Mouse (Mus musculus) embryonic facial prominence, embryonic 11.5 days (tissue): Measurements from ENCODE around the gene Skor1. TPM values are rescaled to one million over a fixed set of nuclear protein-coding genes. Genes with fewer than 3 reads are reported as not detected.

Experiments
- ATAC-seq: fragments of 200-750 bp; cut with Nextera tagmentation; replicated peaks from 2 replicates; pipeline ENCODE4 v1.8.0; 2017; ENCODE audit warnings: low read depth; ENCODE audit not compliant: insufficient number of reproducible peaks, low FRiP score, low TSS enrichment
- DNase-seq: peaks from one replicate; pipeline ENCODE4 v3.0.0-alpha.2; 2015; ENCODE audit warnings: low spot score
- H3K27ac ChIP-seq: fragments of 300-500 bp; sonication (generic); replicated peaks from 2 replicates; pipeline ENCODE4 v1.5.1; 2014; ENCODE audit warnings: mild to moderate bottlenecking, low read depth, low read length, control low read depth
- H3K27me3 ChIP-seq: fragments of 300-500 bp; sonication (generic); 2 replicates; pipeline ENCODE4 v1.6.1; 2014; ENCODE audit warnings: mild to moderate bottlenecking, low read length, moderate library complexity, mixed read lengths; ENCODE audit not compliant: control insufficient read depth, insufficient read depth
- H3K36me3 ChIP-seq: fragments of 300-500 bp; sonication (generic); replicated peaks from 2 replicates; pipeline ENCODE4 v1.6.1; 2014; ENCODE audit warnings: low read depth, mild to moderate bottlenecking, low read length, moderate library complexity, mixed read lengths; ENCODE audit not compliant: control insufficient read depth, insufficient read depth
- H3K4me1 ChIP-seq: fragments of 300-500 bp; sonication (generic); 2 replicates; pipeline ENCODE4 v1.6.1; 2014; ENCODE audit warnings: low read length, mixed read lengths; ENCODE audit not compliant: control insufficient read depth, insufficient read depth
- H3K4me2 ChIP-seq: fragments of 300-500 bp; sonication (generic); 2 replicates; pipeline ENCODE4 v1.6.1; 2014; ENCODE audit warnings: low read depth, mild to moderate bottlenecking, control low read depth, low read length, moderate library complexity
- H3K4me3 ChIP-seq: fragments of 300-500 bp; sonication (generic); 2 replicates; pipeline ENCODE4 v1.5.1; 2014; ENCODE audit warnings: low read depth, low read length, control low read depth
- H3K9ac ChIP-seq: fragments of 300-500 bp; sonication (generic); replicated peaks from 2 replicates; pipeline ENCODE4 v1.6.1; 2014; ENCODE audit warnings: mild to moderate bottlenecking, control low read depth, low read length
- H3K9me3 ChIP-seq: fragments of 300-500 bp; sonication (generic); replicated peaks from 2 replicates; pipeline ENCODE4 v1.6.1; 2016; ENCODE audit warnings: mild to moderate bottlenecking, low read length, inconsistent platforms, mixed read lengths; ENCODE audit not compliant: control insufficient read depth
- WGBS: fragments of 180-500 bp; shearing (Covaris S2); extraction: QIAGEN DNeasy Blood & Tissue Kit; methylation state at CpG from one replicate; pipeline ENCODE4 v1.1.7; 2014; 5-methylcytosine and 5-hydroxymethylcytosine counted together
- polyA plus RNA-seq: library from polyadenylated mRNA; unstranded; fragments of >200 nt; fragmentation: Nextera tagmentation; extraction: Ambion mirVana; gene quantifications from 2 replicates; pipeline ENCODE4 v1.2.1, GENCODE M21; 2014

The Skor1 gene
- polyA plus RNA-seq, 1 experiment from 2014 or later = 0.17 TPM

DNA sequence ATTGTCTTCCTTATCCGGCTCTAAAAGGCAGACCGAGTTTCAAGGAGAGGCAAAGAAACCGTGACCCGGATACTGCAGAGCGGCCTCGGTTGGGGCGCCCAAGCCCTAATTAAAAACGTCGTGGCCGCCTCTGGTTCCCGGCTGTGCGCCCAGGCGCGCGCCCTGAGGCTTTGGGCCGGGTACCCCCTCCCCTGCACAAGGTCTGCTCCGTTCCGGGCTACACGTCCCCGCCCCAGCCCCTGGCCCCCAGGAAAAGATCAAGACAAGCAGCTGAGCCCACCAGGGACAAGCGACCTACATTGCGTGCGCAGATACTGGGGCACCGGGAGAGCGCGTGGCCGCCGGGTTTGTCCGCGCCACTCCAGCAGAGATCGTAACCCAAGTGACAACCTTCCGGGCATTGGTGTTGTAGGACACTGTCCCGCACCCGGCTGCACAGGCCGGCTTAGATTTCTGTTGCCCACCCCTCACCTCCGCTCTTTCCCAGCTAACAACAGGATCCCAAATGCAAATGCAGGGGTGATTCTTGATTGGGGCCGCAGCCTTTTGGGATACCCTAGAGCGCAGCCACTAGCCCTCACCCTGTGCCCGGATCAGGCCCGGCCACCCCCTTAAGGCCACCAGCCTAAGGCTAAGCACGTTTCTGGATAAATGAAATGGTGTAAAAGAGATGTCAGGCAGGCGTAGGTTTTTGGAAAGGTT is 6.3 kb downstream of the Skor1 start:
- ATAC-seq (no peak), DNase-seq (peak; percentile 17)
- Histone ChIP-seq H3K36me3 (no peaks in the 10 kb centered on the region), H3K9ac (no peak overlapping the region; the same call in 1 of the 2 replicates), H3K4me3 (0 out of 2 replicates have a peak overlapping the region, but pooled peaks have one; percentile 5), H3K9me3 (no peaks in the 10 kb centered on the region), H3K4me1 (peaks cover 5% of the 10 kb centered on the region), H3K4me2 (peak overlapping the region; percentile 16; the same call in 1 of the 2 replicates), H3K27ac (no peak overlapping the region), H3K27me3 (peaks cover 97% of the 10 kb centered on the region)
- WGBS = under 1% methylated on average over 42 of the region's 42 CpGs

GRCm38 (mm10) chr9:63141641-63142334 is 7.0 kb downstream of the Skor1 start:
- Histone ChIP-seq H3K36me3 (no peaks in the 10 kb centered on the region), H3K4me3 (0 out of 2 replicates have a peak overlapping the region, but pooled peaks have one; percentile 5), H3K9me3 (no peaks in the 10 kb centered on the region), H3K9ac (no peak overlapping the region; the same call in 1 of the 2 replicates), H3K27me3 (peaks cover 99% of the 10 kb centered on the region), H3K4me1 (peaks cover 5% of the 10 kb centered on the region), H3K4me2 (no peak overlapping the region), H3K27ac (no peak overlapping the region)
- ATAC-seq = no peak
- DNase-seq = peak; percentile 30
- 1% methylated on average over 24 of the region's 24 CpGs for WGBS

GRCm38 (mm10) chr9:63140211-63140610 is 8.6 kb downstream of the Skor1 start:
- H3K4me1 ChIP-seq = peaks cover 5% of the 10 kb centered on the region
- H3K36me3 ChIP-seq = no peaks in the 10 kb centered on the region
- no peak for ATAC-seq
- 3% methylated on average over 9 of the region's 9 CpGs for WGBS
- H3K4me2 ChIP-seq = no peak overlapping the region
- H3K9me3 ChIP-seq = no peaks in the 10 kb centered on the region
- H3K27me3 ChIP-seq = peaks cover 96% of the 10 kb centered on the region
- no peak for DNase-seq
- H3K9ac ChIP-seq = no peak overlapping the region
- H3K4me3 ChIP-seq = no peak overlapping the region
- no peak overlapping the region for H3K27ac ChIP-seq

- H3K4me3 ChIP-seq = no peak overlapping the region
- H3K9ac ChIP-seq = no peak overlapping the region
- 2% methylated on average over 17 of the region's 17 CpGs for WGBS
Measured at GRCm38 (mm10) chr9:63139661-63140060, 9.1 kb downstream of the Skor1 start.

DNA sequence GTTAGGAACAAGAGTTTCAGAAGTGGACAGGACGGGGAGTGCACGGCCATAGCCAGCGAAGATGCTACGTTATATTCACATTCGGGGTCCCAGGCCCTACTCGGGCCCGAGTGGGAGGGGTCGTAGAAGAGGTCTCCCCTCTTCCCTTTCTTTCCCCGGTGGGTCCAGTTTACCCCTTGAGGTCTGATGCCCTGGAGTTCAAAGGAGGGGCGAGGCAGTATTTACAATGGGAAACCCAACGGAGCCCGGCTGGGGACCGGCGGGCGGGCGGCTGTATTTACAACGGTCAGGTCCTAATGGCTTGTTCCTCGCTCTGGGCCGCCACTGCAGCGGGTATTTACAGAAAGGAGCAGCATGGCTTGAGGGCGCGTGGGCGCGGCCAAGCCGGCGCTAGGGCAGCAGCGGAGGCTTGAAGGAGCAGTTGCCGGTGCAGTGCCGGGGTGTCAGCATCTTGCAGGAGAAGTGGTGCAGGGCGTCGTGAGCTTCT is 10.2 kb downstream of the Skor1 start:
- no peaks in the 10 kb centered on the region for H3K9me3 ChIP-seq
- WGBS = under 1% methylated on average over 31 of the region's 31 CpGs
- no peak overlapping the region for H3K9ac ChIP-seq
- DNase-seq (peak; percentile 49), ATAC-seq (no peak)
- peak overlapping the region; percentile 22; the same call in 1 of the 2 replicates for H3K4me3 ChIP-seq
- peaks cover 89% of the 10 kb centered on the region for H3K27me3 ChIP-seq
- H3K4me1 ChIP-seq = peaks cover 5% of the 10 kb centered on the region
- peak overlapping the region; percentile 27; the same call in 1 of the 2 replicates for H3K4me2 ChIP-seq
- no peak overlapping the region for H3K27ac ChIP-seq
- H3K36me3 ChIP-seq = no peaks in the 10 kb centered on the region

More at GRCm38 (mm10) chr9:63139661-63140060, 9.1 kb downstream of the Skor1 start:
- peaks cover 96% of the 10 kb centered on the region for H3K27me3 ChIP-seq
- no peaks in the 10 kb centered on the region for H3K9me3 ChIP-seq
- H3K4me2 ChIP-seq = no peak overlapping the region
- DNase-seq (peak; percentile 36), ATAC-seq (no peak)
- H3K27ac ChIP-seq = no peak overlapping the region
- no peaks in the 10 kb centered on the region for H3K36me3 ChIP-seq
- peaks cover 5% of the 10 kb centered on the region for H3K4me1 ChIP-seq

GRCm38 (mm10) chr9:63137615-63137915 is 11.2 kb downstream of the Skor1 start:
- no peak overlapping the region for H3K27ac ChIP-seq
- peaks cover 5% of the 10 kb centered on the region for H3K4me1 ChIP-seq
- peaks cover 81% of the 10 kb centered on the region for H3K27me3 ChIP-seq
- DNase-seq (no peak), ATAC-seq (no peak)
- H3K9me3 ChIP-seq = no peaks in the 10 kb centered on the region
- no peaks in the 10 kb centered on the region for H3K36me3 ChIP-seq
- no peak overlapping the region for H3K4me2 ChIP-seq
- WGBS = 0% methylated on average over 6 of the region's 6 CpGs
- H3K9ac ChIP-seq = no peak overlapping the region
- H3K4me3 ChIP-seq = no peak overlapping the region

DNA sequence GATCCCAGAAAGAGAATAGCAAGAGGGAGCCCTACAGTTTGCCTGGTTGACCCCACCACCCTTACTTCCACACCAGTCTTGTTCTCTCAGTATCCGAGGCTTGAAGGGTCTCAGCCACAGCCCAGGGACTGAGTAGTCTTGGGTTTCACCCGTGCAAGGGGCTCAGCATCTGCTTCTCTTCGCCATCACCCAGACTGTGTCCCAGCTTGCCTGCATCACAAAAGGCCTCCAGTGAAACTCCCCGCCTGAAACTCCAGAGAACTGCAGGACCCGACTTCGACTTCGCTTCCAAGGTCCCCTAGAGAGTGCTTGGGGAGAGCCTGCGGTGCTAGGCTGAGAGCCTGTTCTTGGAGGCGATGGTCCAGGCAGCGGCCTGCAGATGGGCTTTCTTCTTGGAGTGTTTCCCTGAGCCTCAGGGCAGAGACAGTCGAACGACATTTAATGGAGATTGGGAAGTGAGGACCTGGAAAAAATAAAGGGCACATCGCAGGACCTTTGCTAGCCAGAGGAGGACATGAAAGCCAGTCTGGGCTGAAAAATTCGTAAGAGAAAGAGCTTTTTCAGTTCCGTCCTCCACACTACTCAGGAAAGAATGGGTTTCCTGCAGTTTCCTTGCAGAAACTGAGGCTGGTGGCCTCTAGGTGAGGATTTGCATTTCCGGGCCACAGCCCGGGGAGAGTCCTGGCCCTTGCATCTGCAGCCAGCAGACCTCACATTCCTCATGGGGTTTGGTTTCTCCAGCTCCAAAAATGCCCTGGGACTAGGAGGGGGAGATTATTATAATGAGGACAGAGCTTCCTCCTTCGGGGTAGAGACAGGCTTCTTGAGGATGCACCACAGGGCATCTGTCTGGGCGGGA is 11.8 kb downstream of the Skor1 start:
- Histone ChIP-seq H3K9ac (no peak overlapping the region), H3K27me3 (peaks cover 75% of the 10 kb centered on the region), H3K36me3 (no peaks in the 10 kb centered on the region), H3K4me3 (no peak overlapping the region), H3K27ac (no peak overlapping the region), H3K9me3 (no peaks in the 10 kb centered on the region), H3K4me2 (no peak overlapping the region), H3K4me1 (peaks cover 5% of the 10 kb centered on the region; the same call in 1 of the 2 replicates)
- DNase-seq = peak; percentile 33
- no peak for ATAC-seq
- WGBS = 1% methylated on average over 19 of the region's 19 CpGs
